Comparison of ENCODE assay signal across 8 mouse cellular contexts in the genomic region with DNA sequence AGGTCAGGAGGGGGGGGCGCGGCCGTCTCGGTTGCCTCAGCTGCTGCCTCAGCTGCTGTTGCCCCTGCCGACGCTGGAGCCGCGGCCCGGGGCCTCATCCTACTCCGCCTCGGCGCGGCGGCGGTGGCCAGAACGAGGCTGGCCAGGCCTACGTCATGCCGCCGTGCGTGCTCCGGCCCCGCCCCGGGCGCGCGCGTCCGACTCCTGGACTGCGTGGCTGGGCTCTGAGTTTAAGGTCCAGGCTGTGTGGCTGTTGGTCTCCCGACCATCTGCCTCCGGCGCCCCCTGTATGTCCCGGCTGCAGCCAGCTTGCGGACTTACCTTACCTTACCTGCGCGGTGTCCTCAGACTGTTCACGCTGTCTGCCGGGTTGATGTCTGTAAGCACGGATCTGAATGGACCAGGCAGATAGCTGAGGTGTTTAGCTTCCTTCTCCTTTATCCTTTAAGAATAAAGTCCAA. TPM values are rescaled to one million over a fixed set of nuclear protein-coding genes. Genes with fewer than 3 reads are reported as not detected.
DNase-seq lines count a peak whose midpoint lies in the region; ATAC-seq and TF ChIP-seq lines count a peak whose summit lies in the region.

No protein-coding gene starts in this region.

- peak overlapping the region; percentile 70 for H3K4me2 ChIP-seq in heart, embryonic 13.5 days
- H3K4me2 ChIP-seq in liver, embryonic 12.5 days, result peak overlapping the region; percentile 68
- peak overlapping the region; percentile 72 for H3K4me2 ChIP-seq in stomach, embryonic 15.5 days

- peaks cover 41% of the 10 kb centered on the region for H3K79me3 ChIP-seq in C2C12 (ENCODE audit: low read depth)

- H3K27ac ChIP-seq in heart, embryonic 13.5 days (replicated peaks), result peak overlapping the region; percentile 98
- H3K27ac ChIP-seq in liver, embryonic 12.5 days, result peak overlapping the region; percentile 97
- peak overlapping the region; percentile 91 for H3K27ac ChIP-seq in stomach, embryonic 15.5 days

- H3K9me3 ChIP-seq in erythroblast, embryonic 14.5 days (ENCODE audit: control insufficient read depth, low read length), result no peaks in the 10 kb centered on the region
- no peaks in the 10 kb centered on the region for H3K9me3 ChIP-seq in heart, embryonic 13.5 days
- H3K9me3 ChIP-seq in liver, embryonic 12.5 days (replicated peaks), result no peaks in the 10 kb centered on the region
- H3K9me3 ChIP-seq in stomach, embryonic 15.5 days, result no peaks in the 10 kb centered on the region

- DNase-seq in brain, embryonic 14.5 days (ENCODE audit: low read depth), result peak; percentile 95
- peak; percentile 97 for DNase-seq in kidney, postnatal 10 days
- DNase-seq in natural killer cell, adult 2 months (ENCODE audit: low spot score in 2 of 2), result peak; percentile 69 to 72

- H3K9ac ChIP-seq in heart, embryonic 13.5 days, result peak overlapping the region; percentile 99
- H3K9ac ChIP-seq in liver, embryonic 12.5 days, result peak overlapping the region; percentile 100
- peak overlapping the region; percentile 98 for H3K9ac ChIP-seq in stomach, embryonic 15.5 days

- H3K4me3 ChIP-seq in C2C12 (ENCODE audit: insufficient read depth, poor library complexity, severe bottlenecking), result peak overlapping the region; percentile 75
- H3K4me3 ChIP-seq in erythroblast, embryonic 14.5 days (replicated peaks), result peak overlapping the region; percentile 78
- peak overlapping the region; percentile 97 for H3K4me3 ChIP-seq in heart, embryonic 13.5 days
- H3K4me3 ChIP-seq in liver, embryonic 12.5 days, result peak overlapping the region; percentile 100
- peak overlapping the region; percentile 93 for H3K4me3 ChIP-seq in stomach, embryonic 15.5 days (replicated peaks)

- TF ChIP-seq CTCF in C2C12 (IDR thresholded peaks at IDR 0.05; ENCODE audit: control insufficient read depth, insufficient read depth, insufficient read length), result no peak
- TF ChIP-seq CTCF in brain, embryonic 14.5 days (IDR thresholded peaks at IDR 0.05; ENCODE audit: borderline replicate concordance, extremely low read depth, insufficient read depth, insufficient read length), result no peak

- H3K4me1 ChIP-seq in erythroblast, embryonic 14.5 days (ENCODE audit: control insufficient read depth), result peaks cover 45% of the 10 kb centered on the region
- H3K4me1 ChIP-seq in heart, embryonic 13.5 days, result peaks cover 23% of the 10 kb centered on the region
- peaks cover 31% of the 10 kb centered on the region for H3K4me1 ChIP-seq in liver, embryonic 12.5 days
- H3K4me1 ChIP-seq in stomach, embryonic 15.5 days, result peaks cover 11% of the 10 kb centered on the region; the same call in 1 of the 2 replicates

- peaks cover 47% of the 10 kb centered on the region for H3K79me2 ChIP-seq in C2C12 (ENCODE audit: control insufficient read depth, insufficient read depth)

- ATAC-seq in heart, embryonic 13.5 days (ENCODE audit: extremely low read depth, insufficient number of reproducible peaks, low FRiP score, low TSS enrichment), result peak; percentile 98
- peak; percentile 97 for ATAC-seq in liver, embryonic 12.5 days
- ATAC-seq in stomach, embryonic 15.5 days (ENCODE audit: insufficient read depth, low FRiP score, low read depth), result peak; percentile 99

- peak overlapping the region; percentile 87 for H3ac ChIP-seq in C2C12 (ENCODE audit: control insufficient read depth, insufficient read length, low read depth)

- TF ChIP-seq POLR2A in brain, embryonic 14.5 days (IDR thresholded peaks at IDR 0.05; ENCODE audit: borderline replicate concordance, extremely low read depth, insufficient read depth, insufficient read length, poor library complexity, severe bottlenecking), result peak; percentile 97

- H3K27me3 ChIP-seq in C2C12 (ENCODE audit: control insufficient read depth, insufficient read depth, insufficient read length), result no peaks in the 10 kb centered on the region
- peaks cover 33% of the 10 kb centered on the region for H3K27me3 ChIP-seq in erythroblast, embryonic 14.5 days (ENCODE audit: control insufficient read depth)
- H3K27me3 ChIP-seq in heart, embryonic 13.5 days (replicated peaks), result no peaks in the 10 kb centered on the region
- H3K27me3 ChIP-seq in liver, embryonic 12.5 days (replicated peaks), result peaks cover 11% of the 10 kb centered on the region; the same call in 1 of the 2 replicates
- H3K27me3 ChIP-seq in stomach, embryonic 15.5 days (replicated peaks), result no peaks in the 10 kb centered on the region

- H3K36me3 ChIP-seq in C2C12 (ENCODE audit: control insufficient read depth, insufficient read depth), result peaks cover 6% of the 10 kb centered on the region
- peaks cover 35% of the 10 kb centered on the region for H3K36me3 ChIP-seq in erythroblast, embryonic 14.5 days (ENCODE audit: control insufficient read depth)
- peaks cover 12% of the 10 kb centered on the region for H3K36me3 ChIP-seq in heart, embryonic 13.5 days
- peaks cover 15% of the 10 kb centered on the region for H3K36me3 ChIP-seq in liver, embryonic 12.5 days
- H3K36me3 ChIP-seq in stomach, embryonic 15.5 days, result no peaks in the 10 kb centered on the region

- WGBS in heart, embryonic 13.5 days, result under 1% methylated on average over 35 of the region's 39 CpGs
- 0% methylated on average over 39 of the region's 39 CpGs for WGBS in liver, embryonic 12.5 days (ENCODE audit: insufficient replicate concordance)
- under 1% methylated on average over 38 of the region's 39 CpGs for WGBS in stomach, embryonic 15.5 days

TF ChIP-seq in C2C12, 6 proteins besides CTCF, POLR2A, EP300 and RAD21:
- TF ChIP-seq USF1 (IDR thresholded peaks at IDR 0.05; ENCODE audit: low read depth), result no peak
- no peak for TF ChIP-seq CEBPB (IDR thresholded peaks at IDR 0.05; ENCODE audit: low read depth)
- no peak for TF ChIP-seq MYOG (IDR thresholded peaks at IDR 0.05; ENCODE audit: control insufficient read depth, extremely low read depth, insufficient read length)
- TF ChIP-seq MYOD1 (IDR thresholded peaks at IDR 0.05; ENCODE audit: control insufficient read depth, insufficient read length, low read depth), result no peak
- no peak for TF ChIP-seq MAX (IDR thresholded peaks at IDR 0.05)
- TF ChIP-seq FOSL1 (IDR thresholded peaks at IDR 0.05; ENCODE audit: insufficient read depth, low read length, poor library complexity, severe bottlenecking), result no peak

RNA-seq across cellular contexts. Expression of a gene that starts 7.9 kb away (rescaled TPM):
- 26.9 TPM for polyA plus RNA-seq in C2C12 (2012; fragmentation: generic; extraction: Trizol)
- polyA plus RNA-seq in brain, embryonic 14.5 days (2012; rRNA removed), result 67.6 and 77.3 TPM in 2 replicates
- 23.6 and 24.5 TPM in 2 replicates for polyA plus RNA-seq in erythroblast, embryonic 14.5 days (2012)
- polyA plus RNA-seq in heart, embryonic 13.5 days (2015; fragmentation: Nextera tagmentation; extraction: Ambion mirVana), result 42.6 and 45.0 TPM in 2 replicates
- 41.3 and 44.7 TPM in 2 replicates for polyA plus RNA-seq in liver, embryonic 12.5 days (2016; fragmentation: Nextera tagmentation; extraction: Ambion mirVana)
- polyA plus RNA-seq in stomach, embryonic 15.5 days (2015; fragmentation: Nextera tagmentation; extraction: Ambion mirVana), result 33.6 and 37.0 TPM in 2 replicates

RNA-seq across cellular contexts. Expression of a gene that starts 54.5 kb away (rescaled TPM):
- polyA plus RNA-seq in C2C12 (2012; fragmentation: generic; extraction: Trizol), result not detected
- polyA plus RNA-seq in brain, embryonic 14.5 days (2012; rRNA removed), result not detected in 2 replicates
- polyA plus RNA-seq in erythroblast, embryonic 14.5 days (2012), result not detected in 2 replicates
- not detected in 2 replicates for polyA plus RNA-seq in heart, embryonic 13.5 days (2015; fragmentation: Nextera tagmentation; extraction: Ambion mirVana)
- polyA plus RNA-seq in liver, embryonic 12.5 days (2016; fragmentation: Nextera tagmentation; extraction: Ambion mirVana), result not detected in 2 replicates
- polyA plus RNA-seq in stomach, embryonic 15.5 days (2015; fragmentation: Nextera tagmentation; extraction: Ambion mirVana), result not detected in 2 replicates

Comparison
In these comparisons a context has a peak if more than half of its experiments do, and no peak if none do; other contexts are left out.
1. Peak in every context shown above with its lines: DNase-seq, ATAC-seq, H3K4me3 ChIP-seq and H3K27ac ChIP-seq.